Mouse (Mus musculus) embryonic facial prominence, embryonic 14.5 days (tissue): ENCODE measurements around the gene Elk4. TPM values are rescaled to one million over a fixed set of nuclear protein-coding genes. Genes with fewer than 3 reads are reported as not detected.

Source experiments
- ATAC-seq: fragments of 200-750 bp; cut with Nextera tagmentation; 2 replicates; pipeline ENCODE4 v1.8.0; 2017; ENCODE audit warnings: low read depth, moderate number of reproducible peaks, moderate TSS enrichment
- DNase-seq: peaks from one replicate; pipeline ENCODE4 v3.0.0-alpha.2; 2015; ENCODE audit warnings: low spot score
- H3K27ac ChIP-seq: fragments of 300-500 bp; sonication (generic); replicated peaks from 2 replicates; pipeline ENCODE4 v1.5.1; 2014; ENCODE audit warnings: low read depth, mild to moderate bottlenecking, low read length, moderate library complexity
- H3K27me3 ChIP-seq: fragments of 300-500 bp; sonication (generic); replicated peaks from 2 replicates; pipeline ENCODE4 v1.6.1; 2014; ENCODE audit warnings: low read length; ENCODE audit not compliant: control insufficient read depth, insufficient read depth
- H3K36me3 ChIP-seq: fragments of 300-500 bp; sonication (generic); 2 replicates; pipeline ENCODE4 v1.6.1; 2014; ENCODE audit warnings: low read length, mixed read lengths; ENCODE audit not compliant: control insufficient read depth, insufficient read depth
- H3K4me1 ChIP-seq: fragments of 300-500 bp; sonication (generic); 2 replicates; pipeline ENCODE4 v1.6.1; 2014; ENCODE audit warnings: antibody characterized with exemption, low read length; ENCODE audit not compliant: control insufficient read depth, insufficient read depth
- H3K4me2 ChIP-seq: fragments of 300-500 bp; sonication (generic); 2 replicates; pipeline ENCODE4 v1.6.1; 2014; ENCODE audit warnings: low read depth, mild to moderate bottlenecking, low read length, moderate library complexity, mixed read lengths
- H3K4me3 ChIP-seq: fragments of 300-500 bp; sonication (generic); 2 replicates; pipeline ENCODE4 v1.5.1; 2014; ENCODE audit warnings: low read depth, mild to moderate bottlenecking, low read length
- H3K9ac ChIP-seq: fragments of 300-500 bp; sonication (generic); 2 replicates; pipeline ENCODE4 v1.6.1; 2014; ENCODE audit warnings: low read depth, mild to moderate bottlenecking, low read length, moderate library complexity, mixed read lengths
- H3K9me3 ChIP-seq: fragments of 300-500 bp; sonication (generic); 2 replicates; pipeline ENCODE4 v1.6.1; 2016; ENCODE audit warnings: low read length; ENCODE audit not compliant: control insufficient read depth
- WGBS: fragments of 180-500 bp; shearing (Covaris S2); extraction: QIAGEN DNeasy Blood & Tissue Kit; methylation state at CpG from one replicate; pipeline ENCODE4 v1.1.7; 2014; 5-methylcytosine and 5-hydroxymethylcytosine counted together
- polyA plus RNA-seq: library from polyadenylated mRNA; unstranded; fragments of >200 nt; fragmentation: Nextera tagmentation; extraction: Ambion mirVana; gene quantifications from 2 replicates; pipeline ENCODE4 v1.2.1, GENCODE M21; 2014

The Elk4 gene
- polyA plus RNA-seq, 1 experiment from 2014 or later, result 39.0 TPM

GRCm38 (mm10) chr1:131993169-131994040 is 14.0 kb upstream of the Elk4 start:
- Histone ChIP-seq H3K4me3 (no peak overlapping the region), H3K9ac (no peak overlapping the region), H3K27me3 (no peaks in the 10 kb centered on the region), H3K9me3 (0 out of 2 replicates have a peak, but pooled peaks cover 3% of the 10 kb centered on the region), H3K4me1 (no peaks in the 10 kb centered on the region), H3K4me2 (no peak overlapping the region), H3K27ac (no peak overlapping the region), H3K36me3 (no peaks in the 10 kb centered on the region)
- WGBS, result 80% methylated on average over 12 of the region's 12 CpGs
- ATAC-seq (no peak), DNase-seq (no peak)

- ATAC-seq, result no peak
- Histone ChIP-seq H3K4me1 (no peaks in the 10 kb centered on the region), H3K36me3 (no peaks in the 10 kb centered on the region), H3K27ac (no peak overlapping the region), H3K27me3 (no peaks in the 10 kb centered on the region), H3K9me3 (0 out of 2 replicates have a peak, but pooled peaks cover 3% of the 10 kb centered on the region), H3K4me3 (no peak overlapping the region), H3K9ac (no peak overlapping the region), H3K4me2 (no peak overlapping the region)
- WGBS, result 29% methylated on average over 4 of the region's 4 CpGs
- DNase-seq, result no peak
These were observed 12.3 kb upstream of the Elk4 start for GRCm38 (mm10) chr1:131995062-131995461.

GRCm38 (mm10) chr1:132000506-132000905 is 6.9 kb upstream of the Elk4 start:
- DNase-seq (no peak), ATAC-seq (no peak)
- H3K9me3 ChIP-seq, result 0 out of 2 replicates have a peak, but pooled peaks cover 3% of the 10 kb centered on the region
- H3K4me2 ChIP-seq, result no peak overlapping the region
- H3K27me3 ChIP-seq, result no peaks in the 10 kb centered on the region
- no peak overlapping the region for H3K9ac ChIP-seq
- H3K4me1 ChIP-seq, result no peaks in the 10 kb centered on the region; the same call in 1 of the 2 replicates
- H3K4me3 ChIP-seq, result no peak overlapping the region
- H3K36me3 ChIP-seq, result no peaks in the 10 kb centered on the region
- H3K27ac ChIP-seq, result no peak overlapping the region

GRCm38 (mm10) chr1:132001880-132002330 is 5.5 kb upstream of the Elk4 start:
- no peak for ATAC-seq
- DNase-seq, result no peak
- no peaks in the 10 kb centered on the region for H3K27me3 ChIP-seq
- WGBS, result 75% methylated on average over 4 of the region's 4 CpGs
- H3K4me1 ChIP-seq, result peaks cover 5% of the 10 kb centered on the region; the same call in 1 of the 2 replicates
- no peak overlapping the region for H3K4me2 ChIP-seq
- H3K4me3 ChIP-seq, result no peak overlapping the region
- no peak overlapping the region for H3K27ac ChIP-seq
- no peaks in the 10 kb centered on the region for H3K36me3 ChIP-seq
- H3K9ac ChIP-seq, result no peak overlapping the region
- H3K9me3 ChIP-seq, result 0 out of 2 replicates have a peak, but pooled peaks cover 3% of the 10 kb centered on the region

- Histone ChIP-seq H3K9ac (no peak overlapping the region), H3K36me3 (no peaks in the 10 kb centered on the region), H3K4me3 (no peak overlapping the region), H3K27me3 (no peaks in the 10 kb centered on the region), H3K4me1 (peaks cover 5% of the 10 kb centered on the region; the same call in 1 of the 2 replicates), H3K4me2 (no peak overlapping the region), H3K9me3 (0 out of 2 replicates have a peak, but pooled peaks cover 3% of the 10 kb centered on the region), H3K27ac (no peak overlapping the region; the same call in 1 of the 2 replicates)
- no peak for ATAC-seq
- no peak for DNase-seq
- WGBS, result 51% methylated on average over 2 of the region's 2 CpGs
These were observed 4.3 kb upstream of the Elk4 start for GRCm38 (mm10) chr1:132003111-132003510.

- ATAC-seq (no peak), DNase-seq (peak; percentile 87)
- H3K4me3 ChIP-seq, result no peak overlapping the region
- 15% methylated on average over 1 of the region's 1 CpGs for whole genome bisulfite sequencing
- no peaks in the 10 kb centered on the region for H3K9me3 ChIP-seq
- no peak overlapping the region for H3K4me2 ChIP-seq
- peak overlapping the region; percentile 31; the same call in 1 of the 2 replicates for H3K27ac ChIP-seq
- no peaks in the 10 kb centered on the region for H3K27me3 ChIP-seq
- no peaks in the 10 kb centered on the region for H3K36me3 ChIP-seq
- H3K9ac ChIP-seq, result no peak overlapping the region
- H3K4me1 ChIP-seq, result peaks cover 7% of the 10 kb centered on the region; the same call in 1 of the 2 replicates
These were observed 3.6 kb upstream of the Elk4 start for GRCm38 (mm10) chr1:132003817-132004216.

GRCm38 (mm10) chr1:132004574-132005180 is 2.7 kb upstream of the Elk4 start:
- Histone ChIP-seq H3K27me3 (no peaks in the 10 kb centered on the region), H3K9me3 (no peaks in the 10 kb centered on the region), H3K4me2 (no peak overlapping the region), H3K36me3 (no peaks in the 10 kb centered on the region), H3K4me3 (no peak overlapping the region), H3K9ac (no peak overlapping the region), H3K4me1 (peaks cover 8% of the 10 kb centered on the region; the same call in 1 of the 2 replicates), H3K27ac (peak overlapping the region; percentile 31)
- DNase-seq (no peak), ATAC-seq (no peak)
- WGBS, result 60% methylated on average over 6 of the region's 6 CpGs

- no peak overlapping the region for H3K4me3 ChIP-seq
- H3K4me2 ChIP-seq, result no peak overlapping the region
- 84% methylated on average over 1 of the region's 1 CpGs for WGBS
- H3K27me3 ChIP-seq, result no peaks in the 10 kb centered on the region
- peaks cover 8% of the 10 kb centered on the region; the same call in 1 of the 2 replicates for H3K4me1 ChIP-seq
- DNase-seq (no peak), ATAC-seq (no peak)
- no peaks in the 10 kb centered on the region for H3K9me3 ChIP-seq
- no peak overlapping the region for H3K27ac ChIP-seq
- no peaks in the 10 kb centered on the region for H3K36me3 ChIP-seq
- H3K9ac ChIP-seq, result no peak overlapping the region
These were observed 1.9 kb upstream of the Elk4 start for GRCm38 (mm10) chr1:132005466-132005865.
